Mouse (Mus musculus) fat pad, adult 2 months (tissue): Measurements from ENCODE around the gene Magi2.

Experiments
- DNase-seq: peaks from one replicate; pipeline ENCODE4 v3.0.0-alpha.2; 2011; ENCODE audit warnings: low read depth, low spot score; ENCODE audit errors: extremely low read depth

Magi2 gene

DNA sequence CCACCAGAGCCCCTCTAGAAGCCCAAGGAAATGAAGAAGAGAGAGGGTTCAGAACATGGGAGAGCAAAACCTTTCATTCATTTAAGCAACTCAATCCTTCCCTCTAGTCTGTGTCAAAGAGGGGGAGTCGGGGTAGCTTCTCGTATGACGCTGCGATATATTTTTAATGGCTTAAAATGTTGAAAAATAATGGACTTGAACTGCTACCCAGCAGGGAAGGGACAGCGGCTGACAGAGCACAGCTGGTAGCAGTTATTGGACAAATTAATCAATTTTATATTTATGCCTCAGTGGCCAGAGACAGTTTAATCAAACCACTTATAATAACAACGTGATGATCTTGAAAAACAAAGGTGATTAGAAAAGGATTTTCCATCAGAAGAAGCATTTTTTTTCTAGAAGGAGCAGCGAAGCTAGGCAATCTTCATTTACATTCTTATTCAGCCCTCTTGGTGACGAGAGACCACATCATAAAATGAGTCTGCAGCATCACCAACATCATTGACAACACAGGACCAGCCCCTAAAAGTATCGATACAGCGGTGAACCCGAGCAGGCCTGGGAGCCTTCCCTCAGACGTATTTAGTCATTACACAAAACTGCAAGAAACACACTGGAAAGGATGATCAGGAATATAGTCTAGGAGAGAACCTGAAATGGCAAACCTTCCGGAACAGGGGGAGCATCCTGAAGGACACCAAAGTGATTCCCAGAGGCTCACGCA is 1407.4 kb downstream of the Magi2 start:
- DNase-seq, result no peak

DNA sequence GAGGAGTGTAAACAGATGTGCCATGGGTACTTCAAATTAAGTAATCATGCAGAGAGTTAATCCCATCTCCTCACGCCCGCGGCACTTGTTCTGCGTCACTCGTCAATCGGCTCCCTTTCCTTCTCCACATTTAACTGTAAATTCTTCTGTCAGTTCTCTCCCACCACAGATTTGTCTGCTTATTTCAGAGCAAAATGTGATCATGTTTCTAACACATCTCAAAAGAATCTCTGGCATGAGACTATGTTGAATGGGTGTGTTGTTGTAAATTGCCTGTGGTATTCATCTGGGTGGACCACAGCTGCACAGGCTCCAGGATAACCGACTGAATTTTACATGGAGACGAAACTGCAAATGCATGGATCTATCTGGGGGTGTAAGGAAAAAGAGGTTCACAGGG is 1408.0 kb downstream of the Magi2 start:
- no peak for DNase-seq

DNA sequence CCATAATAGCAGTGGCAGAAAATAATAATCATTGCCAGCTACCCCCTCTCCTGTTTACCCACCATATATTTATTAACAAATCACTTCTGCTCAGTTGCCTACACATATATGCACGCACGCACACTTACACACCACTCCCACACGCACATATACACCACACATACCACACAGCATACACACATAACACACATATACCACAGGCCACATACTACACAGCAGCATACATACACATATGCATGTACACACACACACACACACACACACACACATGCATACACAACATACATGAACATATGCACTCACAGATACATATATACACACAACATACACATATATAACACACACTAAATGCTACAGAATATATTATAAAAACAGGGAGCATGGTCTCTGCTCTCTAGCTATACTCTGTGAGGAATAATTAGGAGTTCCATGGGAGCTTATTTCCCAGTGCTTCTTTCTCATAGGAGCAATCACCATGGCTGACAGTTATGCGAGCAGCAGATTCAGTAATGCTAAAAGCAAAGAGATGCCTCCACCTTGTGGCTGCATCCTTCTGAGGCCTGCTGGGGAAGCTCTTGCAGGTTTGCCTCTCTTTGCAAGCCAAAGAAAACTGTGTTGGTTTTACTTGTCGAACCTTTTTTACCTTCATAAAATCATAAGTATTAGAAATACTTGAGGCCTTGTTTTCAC is 1410.6 kb downstream of the Magi2 start:
- no peak for DNase-seq

DNA sequence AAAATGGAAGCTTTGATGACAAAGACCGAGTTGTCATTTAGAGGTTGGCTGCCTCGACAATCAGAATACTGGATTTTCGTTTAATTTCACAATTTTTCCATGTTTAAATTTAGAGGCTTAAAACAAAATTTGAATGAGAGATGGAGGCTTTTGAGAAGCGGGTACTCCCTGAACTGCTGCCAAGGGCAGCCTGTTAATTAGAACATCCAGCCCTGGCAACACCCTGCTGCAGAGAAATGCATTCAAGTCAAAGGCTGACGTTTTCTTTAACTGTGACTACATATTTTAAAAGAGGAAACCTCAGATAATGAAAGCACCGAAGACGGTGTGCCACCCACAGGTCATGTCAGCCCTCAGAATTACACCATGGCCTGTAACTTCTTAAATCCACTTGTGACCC is 1415.4 kb downstream of the Magi2 start:
- DNase-seq, result no peak

DNA sequence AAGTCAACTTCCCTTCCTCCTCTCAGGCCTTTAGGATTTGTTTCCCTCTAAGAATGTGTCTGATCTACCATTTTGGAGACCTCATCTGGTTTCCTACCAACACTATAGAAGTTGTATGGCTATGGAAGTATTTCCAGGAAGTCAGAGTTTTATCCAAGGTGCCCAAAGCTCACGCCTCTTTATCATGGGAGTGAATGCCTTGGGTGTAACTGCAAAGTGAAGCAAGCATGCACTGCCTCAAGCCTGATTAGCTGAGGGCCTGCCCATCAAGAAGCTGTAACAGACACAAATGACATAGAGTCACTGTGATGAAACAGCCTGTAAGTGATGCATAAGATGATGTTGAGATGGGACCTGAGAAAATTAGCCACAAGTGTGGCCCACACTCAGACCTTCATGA is 1416.9 kb downstream of the Magi2 start:
- DNase-seq, result no peak

DNA sequence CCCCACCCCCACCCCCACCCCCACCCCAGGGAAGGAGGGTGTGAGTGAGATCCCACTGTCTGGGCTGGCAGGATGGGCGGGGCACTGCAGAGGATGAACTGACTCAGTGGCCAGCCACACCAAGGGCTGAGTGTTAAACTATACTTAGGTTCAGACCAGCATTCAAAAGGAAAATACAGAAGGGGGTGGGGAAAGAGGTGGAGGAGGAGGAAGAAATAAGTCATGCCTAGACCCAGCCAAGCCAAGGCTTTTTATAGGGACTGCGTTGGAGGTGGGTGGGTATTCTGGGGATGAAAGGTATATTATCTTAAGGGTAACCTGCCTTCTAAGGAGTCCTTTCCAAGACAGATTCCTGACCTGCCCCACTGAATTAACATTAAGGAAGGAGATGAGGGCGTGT is 1420.1 kb downstream of the Magi2 start:
- no peak for DNase-seq

DNA sequence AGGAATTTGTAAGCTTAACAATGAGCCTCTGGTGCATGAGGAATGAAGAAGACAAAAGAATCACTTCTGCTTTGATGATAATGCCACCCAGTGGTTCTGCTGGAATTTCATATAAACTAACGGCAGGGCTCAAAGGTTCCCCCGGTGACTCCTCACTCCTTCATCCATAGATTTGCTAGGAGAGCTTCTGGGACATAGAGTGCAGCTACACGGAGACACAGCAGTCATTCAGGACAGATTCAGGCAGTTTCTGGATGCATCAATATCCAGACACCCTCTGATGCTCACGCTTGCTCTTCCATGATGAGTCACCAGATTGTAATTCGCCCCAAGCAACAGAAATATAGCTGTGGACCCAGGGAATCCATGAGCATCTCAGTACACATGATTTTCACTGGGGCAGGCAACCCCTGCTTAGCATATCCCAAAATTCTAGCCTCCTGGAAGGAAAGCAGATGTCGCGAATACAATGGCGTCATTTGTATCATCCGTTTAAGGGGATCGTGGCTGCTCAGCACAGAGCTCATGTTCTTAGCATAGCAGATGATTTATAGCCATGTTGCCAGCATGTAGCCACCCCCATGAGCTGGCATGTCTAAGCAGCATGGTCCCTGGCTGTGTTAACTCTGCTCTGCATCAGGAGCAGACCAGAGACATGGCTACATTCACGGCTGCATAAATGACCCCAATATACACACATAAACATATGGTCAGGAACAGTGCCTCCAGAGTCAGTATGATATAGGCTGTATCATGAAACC is 1426.8 kb downstream of the Magi2 start:
- DNase-seq, result no peak

DNA sequence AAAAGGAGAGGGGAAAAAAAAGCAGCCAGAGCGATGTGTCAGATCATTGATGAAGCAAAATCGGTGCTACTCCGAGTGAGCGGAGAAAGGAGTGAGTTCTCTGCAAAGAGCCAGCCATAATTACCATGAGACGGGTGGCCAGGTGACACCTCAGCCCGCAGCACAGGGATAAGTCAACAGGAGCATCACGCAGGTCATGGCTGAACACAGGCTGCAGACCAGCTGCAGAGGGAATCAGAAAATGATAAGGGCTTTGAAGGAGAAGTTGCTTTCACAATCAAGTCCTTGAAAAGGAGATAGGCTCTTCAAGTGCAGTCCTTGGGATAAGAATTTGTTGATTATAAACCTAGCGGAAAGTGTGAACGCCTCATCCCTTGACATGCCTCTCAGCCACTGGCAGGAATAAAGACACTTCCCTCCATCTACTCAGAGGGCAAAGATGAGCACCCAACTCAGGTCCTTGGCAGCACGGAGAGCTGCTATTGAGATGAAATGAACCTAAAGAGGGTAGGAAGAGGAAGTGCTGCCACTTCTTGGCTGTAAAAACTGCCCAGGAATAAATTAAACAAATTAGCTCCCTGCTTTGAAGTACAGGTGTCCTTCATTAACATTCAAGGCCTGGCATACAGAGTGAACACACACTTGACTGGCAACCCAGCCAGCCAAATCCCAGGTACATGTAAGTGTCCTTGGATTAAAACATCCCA is 1428.1 kb downstream of the Magi2 start:
- no peak for DNase-seq

DNA sequence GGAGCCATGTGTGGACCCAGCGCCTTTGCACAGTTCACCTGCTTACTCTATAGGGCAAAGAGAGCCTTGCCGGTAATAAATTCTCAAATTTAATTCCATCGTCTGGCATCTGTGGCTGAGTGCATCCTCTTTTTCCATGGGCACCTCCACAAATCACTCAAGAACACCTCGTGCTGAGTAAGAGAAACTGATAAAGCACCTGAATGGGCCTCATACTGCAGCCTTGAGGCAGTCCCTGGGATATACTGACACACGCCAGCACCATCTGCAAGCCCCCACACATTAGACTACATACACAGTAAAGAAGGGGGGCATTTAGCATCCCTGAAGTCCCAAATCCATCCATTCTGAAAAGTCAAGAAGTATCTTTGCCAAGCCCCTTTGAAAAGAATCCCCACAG is 1430.2 kb downstream of the Magi2 start:
- no peak for DNase-seq

DNA sequence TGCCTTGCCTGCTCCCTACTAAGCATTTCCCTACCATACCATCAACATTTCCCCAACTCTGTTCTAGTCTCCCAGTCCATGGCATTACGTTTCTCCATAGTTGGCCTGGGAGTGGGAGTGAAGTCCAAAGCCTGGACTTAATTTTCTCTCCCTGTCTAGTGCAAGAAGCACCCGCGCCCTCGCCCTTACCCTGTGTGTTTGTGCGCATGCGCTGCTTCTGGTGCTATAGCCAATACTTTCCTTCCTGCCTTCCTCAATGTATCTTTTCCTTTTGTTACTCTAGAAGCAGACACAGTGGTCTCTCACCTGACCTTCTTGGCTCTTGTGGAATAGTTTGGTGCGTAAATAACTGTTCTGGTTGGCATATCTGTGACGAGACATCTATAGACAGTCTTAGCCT is 1440.8 kb downstream of the Magi2 start:
- DNase-seq, result no peak

DNA sequence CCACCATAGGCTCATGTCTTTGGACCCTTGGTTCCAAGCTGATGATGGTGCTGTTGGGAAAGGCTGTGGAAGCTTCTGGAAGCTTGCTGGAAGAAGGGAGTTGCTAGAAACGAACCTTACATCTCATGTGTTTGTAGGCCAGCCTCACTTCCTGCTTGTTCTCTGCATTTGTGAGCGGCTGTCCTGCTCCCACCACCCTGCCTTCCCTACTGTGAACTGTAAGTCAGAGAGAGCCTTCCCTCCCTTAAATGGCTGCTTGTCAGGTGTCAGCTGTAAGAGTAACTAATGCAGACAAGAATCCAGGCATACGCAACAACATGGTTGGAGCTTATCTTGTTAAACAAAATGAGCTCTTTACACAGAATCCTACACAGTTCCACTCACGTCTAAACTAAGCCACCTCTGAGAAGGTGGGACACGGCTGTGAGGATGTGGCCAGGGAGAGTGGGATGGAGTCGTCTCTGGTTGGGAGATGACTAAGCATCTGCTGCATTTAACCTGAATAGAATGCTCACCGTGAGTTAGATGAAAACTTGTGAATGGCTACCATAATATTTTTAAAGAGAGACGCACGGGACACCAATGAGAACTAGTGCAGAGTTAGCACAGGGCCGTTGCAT is 1442.0 kb downstream of the Magi2 start:
- DNase-seq, result no peak

DNA sequence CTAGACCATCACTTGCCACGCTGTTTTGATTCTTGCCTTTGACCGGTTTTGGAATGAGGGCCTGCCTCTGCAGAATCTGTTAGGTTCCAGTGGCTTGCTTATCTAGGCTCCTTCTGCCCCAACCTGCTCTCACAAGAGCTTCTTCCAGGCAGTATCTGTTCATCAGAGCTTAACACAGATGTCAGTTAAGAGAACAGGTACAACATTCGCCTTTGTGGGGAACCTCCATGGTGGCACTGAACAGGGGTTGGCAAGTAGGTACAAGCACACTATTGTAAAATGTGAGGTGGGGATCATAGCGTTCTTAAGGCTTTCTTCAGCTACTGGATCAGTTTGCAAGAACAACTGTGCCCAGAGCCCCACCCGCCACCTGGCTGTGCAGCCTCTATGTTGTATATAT is 1442.6 kb downstream of the Magi2 start:
- DNase-seq, result no peak

DNA sequence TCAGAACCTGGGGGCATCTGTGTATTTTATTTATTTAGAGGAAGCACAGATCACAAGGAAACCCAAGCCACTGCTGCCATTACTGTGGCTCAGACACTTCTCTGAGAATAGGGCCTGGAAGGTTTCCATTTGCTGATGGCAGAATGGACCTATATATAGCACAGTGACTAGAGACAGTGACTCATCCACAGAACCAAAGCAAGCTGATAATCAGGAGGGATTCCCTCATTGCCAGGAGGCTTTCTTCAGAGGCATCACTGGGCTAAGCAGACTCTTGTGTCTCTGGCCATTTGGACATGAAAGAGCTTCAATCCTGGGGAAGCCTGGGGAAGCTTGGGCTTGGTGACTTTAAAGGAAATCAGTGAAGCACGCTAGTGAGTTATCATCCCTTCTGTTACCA is 1445.0 kb downstream of the Magi2 start:
- DNase-seq, result no peak

DNA sequence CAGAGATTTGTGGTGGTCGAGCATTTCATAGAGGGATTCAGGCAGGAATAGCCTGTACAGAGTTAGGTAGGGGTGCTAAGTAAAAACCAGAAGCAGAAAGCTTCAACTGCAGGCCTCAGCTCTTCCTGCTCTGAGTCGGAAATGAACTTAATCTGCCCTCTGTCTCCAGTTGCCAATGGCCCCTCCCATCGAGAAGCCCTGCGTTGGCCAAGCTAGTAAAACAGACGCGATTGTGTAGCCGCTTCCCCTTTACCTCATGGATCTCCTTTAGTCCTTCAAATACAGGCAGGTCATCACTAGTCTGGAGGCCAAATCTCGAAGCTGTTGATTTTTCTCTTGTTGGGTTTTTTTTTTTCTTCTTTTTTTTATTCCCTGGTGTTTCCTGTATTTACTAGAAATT is 1447.7 kb downstream of the Magi2 start:
- no peak for DNase-seq

DNA sequence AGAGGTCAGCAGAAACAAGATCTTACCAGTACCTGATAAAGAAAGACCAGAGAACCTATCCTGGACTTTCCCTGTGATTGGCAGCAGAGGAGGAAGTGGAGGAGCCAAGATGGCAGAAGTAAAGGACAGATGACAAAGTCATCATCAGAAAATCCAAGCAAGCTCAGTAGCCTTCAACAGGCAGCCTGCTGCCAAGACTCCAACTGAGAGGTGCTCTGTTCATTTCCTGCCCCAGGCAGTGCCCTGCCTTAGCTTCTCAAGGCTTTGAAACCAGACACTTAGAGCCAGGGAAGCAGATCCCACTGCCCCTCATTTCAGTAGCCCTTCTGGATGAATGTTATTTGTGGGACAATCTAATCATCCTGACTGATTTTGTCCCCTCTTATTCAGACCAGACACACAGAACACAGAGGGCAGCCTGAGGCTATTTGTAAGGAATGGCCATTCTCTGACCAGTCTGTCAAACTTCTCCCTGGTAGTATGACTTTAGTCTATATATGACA is 1448.4 kb downstream of the Magi2 start:
- no peak for DNase-seq

DNA sequence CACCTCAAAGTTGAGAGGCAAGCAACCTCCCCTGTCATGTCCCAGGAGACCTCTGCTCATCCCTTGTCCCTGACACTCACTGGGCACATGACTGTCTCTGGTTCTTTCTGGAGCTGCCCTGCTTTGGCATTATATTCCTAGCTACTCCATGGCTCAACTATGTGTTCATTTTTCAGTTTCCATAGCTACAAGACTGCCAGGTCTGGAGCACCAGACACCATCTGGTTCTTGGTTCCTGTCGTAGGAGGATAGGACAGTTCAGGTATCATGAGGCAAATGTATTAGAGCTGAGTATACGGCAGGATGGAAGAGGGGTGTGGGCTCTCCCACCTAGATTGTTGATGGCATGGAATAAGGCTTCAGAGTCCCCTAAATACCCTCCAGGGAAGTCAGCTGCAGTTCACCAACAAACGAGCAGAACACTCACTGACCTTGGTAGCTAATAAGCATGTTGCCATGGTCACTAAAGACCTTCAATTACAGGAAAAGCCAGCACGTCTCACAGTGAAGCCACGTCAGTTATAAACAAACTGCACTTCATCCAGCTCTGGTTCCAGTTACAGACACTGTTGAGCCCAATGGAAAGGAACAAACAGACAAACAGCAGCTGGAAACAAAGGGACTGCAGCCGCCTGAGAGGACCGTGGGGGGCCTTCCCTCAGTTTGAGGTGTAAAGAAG is 1449.5 kb downstream of the Magi2 start:
- DNase-seq, result no peak

DNA sequence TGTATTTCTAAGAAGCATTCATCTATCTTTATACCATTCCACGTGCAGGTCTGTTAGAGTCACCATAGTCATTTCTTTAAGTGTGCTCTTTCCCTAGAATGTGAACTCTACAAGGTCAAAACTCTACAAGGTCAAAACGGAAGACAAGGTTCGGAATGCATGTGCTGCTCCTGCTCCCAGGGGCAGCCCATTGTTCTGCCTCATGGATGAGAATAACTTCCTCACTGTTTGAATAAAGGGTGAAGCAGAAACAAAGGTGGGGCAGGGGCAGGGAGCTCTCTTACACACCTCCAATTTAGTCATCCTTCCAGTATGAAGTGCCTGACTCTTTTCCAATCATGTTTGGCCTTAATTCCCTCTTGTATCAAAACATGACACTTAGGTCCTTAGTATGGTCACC is 1450.4 kb downstream of the Magi2 start:
- DNase-seq, result no peak

DNA sequence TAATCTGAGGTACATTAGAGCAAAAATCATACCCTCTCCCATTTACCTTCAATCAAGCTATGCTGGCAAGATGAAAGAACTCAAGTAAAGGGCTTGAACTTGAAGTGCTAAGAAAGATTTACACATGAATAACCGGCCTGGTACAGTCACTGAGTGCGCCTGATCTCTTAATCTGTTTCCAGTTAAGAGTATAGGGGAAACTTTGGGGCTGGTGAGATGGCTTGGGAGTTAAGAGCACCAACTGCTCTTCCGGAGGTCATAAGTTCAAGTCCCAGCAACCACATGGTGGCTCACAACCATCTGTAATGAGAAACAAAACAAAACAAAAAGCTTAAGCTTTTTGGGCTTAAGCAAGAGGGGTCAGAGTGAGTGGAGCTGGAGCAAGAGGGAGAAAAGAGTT is 1451.7 kb downstream of the Magi2 start:
- no peak for DNase-seq

DNA sequence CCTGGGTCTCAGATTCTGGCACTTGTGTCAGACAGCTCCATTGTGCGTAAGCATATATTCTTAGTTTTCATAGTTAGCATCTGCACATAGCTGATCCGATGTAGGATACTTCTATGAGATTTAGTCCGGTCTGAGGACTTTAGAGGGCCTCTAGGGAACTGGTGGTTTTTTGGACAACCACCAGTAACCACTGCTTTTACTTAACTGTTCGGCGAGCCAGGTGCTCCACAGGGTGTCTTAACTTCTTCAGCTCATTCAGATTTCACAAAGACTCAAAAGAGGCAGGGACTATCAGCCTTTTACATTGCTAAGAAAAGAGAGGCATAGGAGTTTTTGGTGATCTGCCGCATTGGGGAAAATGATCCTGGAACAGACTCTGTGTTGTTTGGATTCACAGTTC is 1453.1 kb downstream of the Magi2 start:
- no peak for DNase-seq

DNA sequence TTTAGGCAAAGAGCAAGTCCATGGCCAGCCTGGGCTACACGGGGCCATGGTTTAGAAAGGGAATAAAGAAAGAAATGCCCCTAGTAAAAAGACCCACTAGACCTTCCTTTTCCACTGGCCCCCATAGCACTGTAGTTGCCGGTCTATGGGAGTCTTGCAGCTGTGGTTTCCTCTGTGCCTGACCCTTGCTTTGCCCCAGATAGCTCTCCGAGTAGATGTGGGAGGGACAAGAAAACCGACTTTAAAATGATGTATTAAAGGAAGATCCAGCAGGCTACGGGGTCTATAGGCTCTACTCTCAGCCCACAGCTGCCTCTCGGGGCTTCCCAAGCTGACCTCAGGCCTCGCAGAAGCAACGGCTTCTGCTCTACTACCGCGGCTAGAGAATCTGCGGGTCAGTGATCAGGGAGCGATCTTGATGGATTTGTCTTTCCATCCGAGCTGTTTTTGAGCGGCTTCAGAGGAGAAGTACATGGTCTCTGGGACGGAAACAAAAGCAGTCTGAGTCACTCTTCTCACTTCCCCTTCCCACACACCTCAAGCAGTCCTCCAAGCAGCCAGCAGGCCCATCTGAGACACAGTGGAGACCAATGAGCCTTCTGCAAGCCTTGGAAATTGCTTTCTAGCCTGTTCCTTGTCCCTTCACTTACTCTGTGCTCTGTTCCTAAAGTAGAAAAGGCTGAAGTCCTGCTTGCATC is 1454.1 kb downstream of the Magi2 start:
- no peak for DNase-seq
